Mouse (Mus musculus) layer of hippocampus, postnatal 14 days (tissue): ENCODE results near the gene Foxp1. TPM values are rescaled to one million over a fixed set of nuclear protein-coding genes. Genes with fewer than 3 reads are reported as not detected.
A peak's percentile ranks its signal among the peaks of the same experiment; 100 is the strongest.

Source experiments
- DNase-seq, 2 experiments: peaks; one replicate each; pipeline ENCODE4 v3.0.0; 2021 to 2022; ENCODE audit warnings: low spot score in 2 of 2, mixed read lengths in 1 of 2
- total RNA-seq, 2 experiments: library from RNA; stranded (reverse); gene quantifications; 2 replicates each; pipeline ENCODE4 v1.2.3; 2021

Foxp1 gene
- total RNA-seq, 2 experiments from 2014 or later = 95.0 to 96.7 TPM

- DNase-seq = no peak
These were observed 491.1 kb downstream of the Foxp1 start for GRCm38 (mm10) chr6:99031321-99031903.

- DNase-seq = no peak
These were observed 492.3 kb downstream of the Foxp1 start for GRCm38 (mm10) chr6:99030251-99030650.

- DNase-seq = no peak
These were observed 493.1 kb downstream of the Foxp1 start for GRCm38 (mm10) chr6:99029438-99029837.

- DNase-seq = no peak
These were observed 493.6 kb downstream of the Foxp1 start for GRCm38 (mm10) chr6:99028989-99029305.

GRCm38 (mm10) chr6:99028161-99028988 lies 494.1 kb downstream of the Foxp1 start:
- DNase-seq = no peak

- DNase-seq = peak in 1 of 2 experiments; percentile 37
These were observed 494.9 kb downstream of the Foxp1 start for GRCm38 (mm10) chr6:99027542-99028160.

- DNase-seq = no peak
These were observed 495.6 kb downstream of the Foxp1 start for GRCm38 (mm10) chr6:99026635-99027541.

- no peak for DNase-seq
These were observed 496.5 kb downstream of the Foxp1 start for GRCm38 (mm10) chr6:99026040-99026439.

GRCm38 (mm10) chr6:99024588-99024987 lies 497.9 kb downstream of the Foxp1 start:
- no peak for DNase-seq

- no peak for DNase-seq
These were observed 501.7 kb downstream of the Foxp1 start for GRCm38 (mm10) chr6:99020570-99021444.

GRCm38 (mm10) chr6:99019716-99020115 lies 502.8 kb downstream of the Foxp1 start:
- no peak for DNase-seq

- no peak for DNase-seq
These were observed 503.3 kb downstream of the Foxp1 start for GRCm38 (mm10) chr6:99019266-99019665.

GRCm38 (mm10) chr6:99013866-99014502 lies 508.5 kb downstream of the Foxp1 start:
- DNase-seq = no peak

GRCm38 (mm10) chr6:99013119-99013865 lies 509.2 kb downstream of the Foxp1 start:
- DNase-seq = no peak

- DNase-seq = no peak
These were observed 510.5 kb downstream of the Foxp1 start for GRCm38 (mm10) chr6:99011895-99012584.

- no peak for DNase-seq
These were observed 512.8 kb downstream of the Foxp1 start for GRCm38 (mm10) chr6:99009771-99010170.

GRCm38 (mm10) chr6:99008565-99008964 lies 514.0 kb downstream of the Foxp1 start:
- DNase-seq = no peak

- no peak for DNase-seq
These were observed 515.0 kb downstream of the Foxp1 start for GRCm38 (mm10) chr6:99007542-99007941.
